Mouse (Mus musculus) c-Kit-positive CD71-negative TER-119-negative erythroid progenitor cells, embryonic 14.5 days (primary cell): Measurements from ENCODE around the gene St5.

ENCODE experiments used
- DNase-seq: peaks from one replicate; pipeline ENCODE4 v3.0.0-alpha.2; 2013; ENCODE audit warnings: low read depth

St5 gene

DNA sequence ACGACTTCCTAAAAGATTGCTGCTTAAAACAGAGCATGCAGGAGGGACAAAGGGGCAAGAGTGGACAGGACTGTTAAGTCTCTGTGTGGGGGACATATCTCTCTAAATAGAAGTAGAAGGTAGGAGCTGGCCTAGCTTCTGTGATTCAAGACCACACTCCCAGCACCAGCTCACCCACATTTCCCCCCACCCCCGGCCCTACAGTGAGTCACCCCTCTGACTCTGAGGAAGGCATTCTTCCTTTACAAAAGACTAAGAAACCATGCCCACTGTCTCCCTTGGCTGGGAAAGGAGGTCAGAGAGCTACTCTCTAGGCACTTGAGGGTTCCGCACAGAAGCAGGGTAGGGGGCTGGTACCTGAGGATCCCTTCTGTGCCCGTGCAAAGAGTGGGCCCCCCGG lies 219.2 kb downstream of the St5 start:
- no peak for DNase-seq

- no peak for DNase-seq
These were observed 222.6 kb downstream of the St5 start for GRCm38 (mm10) chr7:109480765-109481197.

- DNase-seq: no peak
These were observed 225.5 kb downstream of the St5 start for GRCm38 (mm10) chr7:109477926-109478325.
